Comparison of ENCODE assay signal across 7 mouse cellular contexts in genomic region chr13:49449318-49449749, GRCm38 (mm10). TPM values are rescaled to one million over a fixed set of nuclear protein-coding genes. Genes with fewer than 3 reads are reported as not detected.
A peak's percentile ranks its signal among the peaks of the same experiment; 100 is the strongest.
DNase-seq lines count a peak whose midpoint lies in the region; ATAC-seq lines count a peak whose summit lies in the region.

No protein-coding gene starts in this region.

- ATAC-seq in intestine, embryonic 16.5 days, result peak; percentile 87
- ATAC-seq in midbrain, embryonic 14.5 days (ENCODE audit: low FRiP score, low TSS enrichment), result peak; percentile 67; the same call in 1 of the 2 replicates

- no peak overlapping the region for H3K9ac ChIP-seq in intestine, embryonic 16.5 days (ENCODE audit: low read depth, low read length)
- H3K9ac ChIP-seq in midbrain, embryonic 14.5 days (replicated peaks; ENCODE audit: low read length), result no peak overlapping the region

- no peak overlapping the region; the same call in 1 of the 2 replicates for H3K27ac ChIP-seq in intestine, embryonic 16.5 days (ENCODE audit: low read length)
- no peak overlapping the region for H3K27ac ChIP-seq in limb, embryonic 10.5 days
- H3K27ac ChIP-seq in midbrain, embryonic 14.5 days (replicated peaks; ENCODE audit: low read depth, low read length), result no peak overlapping the region

- no peaks in the 10 kb centered on the region for H3K27me3 ChIP-seq in intestine, embryonic 16.5 days (replicated peaks; ENCODE audit: control insufficient read depth, insufficient read depth, low read length)
- H3K27me3 ChIP-seq in limb, embryonic 10.5 days (ENCODE audit: low read depth, poor library complexity, severe bottlenecking), result no peaks in the 10 kb centered on the region
- no peaks in the 10 kb centered on the region for H3K27me3 ChIP-seq in midbrain, embryonic 14.5 days (ENCODE audit: control insufficient read depth, insufficient read depth, low read length)

- H3K9me3 ChIP-seq in intestine, embryonic 16.5 days (ENCODE audit: control insufficient read depth, low read length), result no peaks in the 10 kb centered on the region
- no peaks in the 10 kb centered on the region for H3K9me3 ChIP-seq in limb, embryonic 10.5 days (replicated peaks)
- no peaks in the 10 kb centered on the region for H3K9me3 ChIP-seq in midbrain, embryonic 14.5 days (ENCODE audit: control insufficient read depth, low read length)

- H3K4me3 ChIP-seq in intestine, embryonic 16.5 days (ENCODE audit: low read length), result no peak overlapping the region
- no peak overlapping the region for H3K4me3 ChIP-seq in limb, embryonic 10.5 days
- H3K4me3 ChIP-seq in midbrain, embryonic 14.5 days (replicated peaks; ENCODE audit: low read depth, low read length), result no peak overlapping the region

- H3K4me2 ChIP-seq in intestine, embryonic 16.5 days (ENCODE audit: low read depth, low read length), result no peak overlapping the region
- H3K4me2 ChIP-seq in midbrain, embryonic 14.5 days (ENCODE audit: low read length), result no peak overlapping the region

- DNase-seq in adrenal gland, adult 2 months, result peak; percentile 84
- peak; percentile 86 for DNase-seq in embryo, embryonic 10.5 days (ENCODE audit: low spot score)
- peak; percentile 73 for DNase-seq in gastrocnemius, postnatal 25 days
- DNase-seq in limb, embryonic 10.5 days (ENCODE audit: low spot score), result peak; percentile 80
- peak; percentile 90 for DNase-seq in midbrain, embryonic 14.5 days
- peak; percentile 21 to 62 for DNase-seq in spleen, adult 18-20 months

- no peaks in the 10 kb centered on the region for H3K4me1 ChIP-seq in intestine, embryonic 16.5 days (ENCODE audit: control insufficient read depth, insufficient read depth, low read length)
- H3K4me1 ChIP-seq in limb, embryonic 10.5 days, result no peaks in the 10 kb centered on the region
- H3K4me1 ChIP-seq in midbrain, embryonic 14.5 days (ENCODE audit: control insufficient read depth, insufficient read depth, low read length), result no peaks in the 10 kb centered on the region

- 32% methylated on average over 5 of the region's 5 CpGs for whole genome bisulfite sequencing in intestine, embryonic 16.5 days
- WGBS in limb, embryonic 10.5 days, result 58% methylated on average over 5 of the region's 5 CpGs
- 40% methylated on average over 5 of the region's 5 CpGs for WGBS in midbrain, embryonic 14.5 days

- peaks cover 5% of the 10 kb centered on the region for H3K36me3 ChIP-seq in intestine, embryonic 16.5 days (ENCODE audit: control insufficient read depth, insufficient read depth, low read length)
- H3K36me3 ChIP-seq in limb, embryonic 10.5 days, result peaks cover 71% of the 10 kb centered on the region
- H3K36me3 ChIP-seq in midbrain, embryonic 14.5 days (ENCODE audit: control insufficient read depth, insufficient read depth, low read length), result peaks cover 53% of the 10 kb centered on the region

RNA-seq across cellular contexts. Expression of gene Ippk, which starts 28.3 kb away (rescaled TPM):
- 10 to 100 TPM; 27.0 to 38.3 TPM for total RNA-seq in adrenal gland, adult 2 months (2021)
- 6.8 and 8.4 TPM in 2 replicates for polyA plus RNA-seq in adrenal gland, adult 2 months (2012; rRNA removed)
- 1 to 10 TPM; 5.1 to 6.0 TPM for total RNA-seq in gastrocnemius, postnatal 25 days (2021)
- 18.0 and 19.9 TPM in 2 replicates for polyA plus RNA-seq in intestine, embryonic 16.5 days (2015; fragmentation: Nextera tagmentation; extraction: Ambion mirVana)
- polyA plus RNA-seq in limb, embryonic 10.5 days (2016; fragmentation: Nextera tagmentation; extraction: Ambion mirVana), result 17.3 and 21.0 TPM in 2 replicates
- polyA plus RNA-seq in midbrain, embryonic 14.5 days (2014; fragmentation: Nextera tagmentation; extraction: Ambion mirVana), result 11.3 and 15.7 TPM in 2 replicates

RNA-seq across cellular contexts. Expression of gene Tes3-ps, which starts 43.8 kb away (rescaled TPM):
- 1 to 10 TPM; 1.2 to 1.5 TPM for total RNA-seq in adrenal gland, adult 2 months (2021)
- not detected in 2 replicates for polyA plus RNA-seq in adrenal gland, adult 2 months (2012; rRNA removed)
- 1 to 10 TPM; 1.2 to 1.4 TPM for total RNA-seq in gastrocnemius, postnatal 25 days (2021)
- 0.56 and 0.67 TPM in 2 replicates for polyA plus RNA-seq in intestine, embryonic 16.5 days (2015; fragmentation: Nextera tagmentation; extraction: Ambion mirVana)
- 1.0 and 1.5 TPM in 2 replicates for polyA plus RNA-seq in limb, embryonic 10.5 days (2016; fragmentation: Nextera tagmentation; extraction: Ambion mirVana)
- polyA plus RNA-seq in midbrain, embryonic 14.5 days (2014; fragmentation: Nextera tagmentation; extraction: Ambion mirVana), result 0.53 and 0.78 TPM in 2 replicates

RNA-seq across cellular contexts. Expression of gene Ecm2, which starts 55.3 kb away (rescaled TPM):
- 1 to 10 TPM; 7.2 to 9.5 TPM for total RNA-seq in adrenal gland, adult 2 months (2021)
- 0.54 and 0.65 TPM in 2 replicates for polyA plus RNA-seq in adrenal gland, adult 2 months (2012; rRNA removed)
- total RNA-seq in gastrocnemius, postnatal 25 days (2021), result 10 to 100 TPM in 1 of 2 experiments, 1 to 10 TPM in 1; 9.6 to 10.9 TPM
- polyA plus RNA-seq in intestine, embryonic 16.5 days (2015; fragmentation: Nextera tagmentation; extraction: Ambion mirVana), result 0.62 and 0.82 TPM in 2 replicates
- polyA plus RNA-seq in limb, embryonic 10.5 days (2016; fragmentation: Nextera tagmentation; extraction: Ambion mirVana), result 0.21 and 0.45 TPM in 2 replicates
- polyA plus RNA-seq in midbrain, embryonic 14.5 days (2014; fragmentation: Nextera tagmentation; extraction: Ambion mirVana), result 0.97 and 1.2 TPM in 2 replicates
